8 mouse cellular contexts compared by ENCODE assay signal in genomic region chr4:148448853-148449245, GRCm38 (mm10). TPM values are rescaled to one million over a fixed set of nuclear protein-coding genes. Genes with fewer than 3 reads are reported as not detected.
A peak's percentile ranks its signal among the peaks of the same experiment; 100 is the strongest.
DNase-seq lines count a peak whose midpoint lies in the region; ATAC-seq lines count a peak whose summit lies in the region.

No protein-coding gene starts in this region.

- H3K4me1 ChIP-seq in hindbrain, embryonic 11.5 days (replicated peaks; ENCODE audit: control insufficient read depth, insufficient read depth, low read length): peaks cover 2% of the 10 kb centered on the region; the same call in 1 of the 2 replicates
- H3K4me1 ChIP-seq in neural tube, embryonic 13.5 days (replicated peaks): peaks cover 43% of the 10 kb centered on the region

- peak overlapping the region; percentile 60 for H3K4me2 ChIP-seq in hindbrain, embryonic 11.5 days (replicated peaks; ENCODE audit: low read depth, low read length)
- peak overlapping the region; percentile 82 for H3K4me2 ChIP-seq in neural tube, embryonic 13.5 days

- no peak for ATAC-seq in hindbrain, embryonic 11.5 days (ENCODE audit: low FRiP score)
- ATAC-seq in neural tube, embryonic 13.5 days (ENCODE audit: low read depth): peak; percentile 2; the same call in 1 of the 2 replicates

- H3K36me3 ChIP-seq in hindbrain, embryonic 11.5 days (ENCODE audit: control insufficient read depth, insufficient read depth, low read length): no peaks in the 10 kb centered on the region
- H3K36me3 ChIP-seq in neural tube, embryonic 13.5 days: peaks cover 18% of the 10 kb centered on the region

- no peaks in the 10 kb centered on the region for H3K9me3 ChIP-seq in hindbrain, embryonic 11.5 days (ENCODE audit: control insufficient read depth, low read length)
- no peaks in the 10 kb centered on the region for H3K9me3 ChIP-seq in neural tube, embryonic 13.5 days

- H3K27ac ChIP-seq in hindbrain, embryonic 11.5 days (ENCODE audit: low read depth, low read length): peak overlapping the region; percentile 24
- H3K27ac ChIP-seq in neural tube, embryonic 13.5 days (replicated peaks): peak overlapping the region; percentile 83

- peak overlapping the region; percentile 62 for H3K9ac ChIP-seq in hindbrain, embryonic 11.5 days (ENCODE audit: low read depth, low read length)
- H3K9ac ChIP-seq in neural tube, embryonic 13.5 days: peak overlapping the region; percentile 89

- DNase-seq in gastrocnemius, adult 18-20 months (ENCODE audit: low spot score): peak; percentile 30
- no peak for DNase-seq in gastrocnemius, adult 8-10 months (ENCODE audit: low spot score in 2 of 2)
- DNase-seq in CD4-positive helper T cell, adult 2 months (ENCODE audit: low read depth, low spot score): peak; percentile 64
- DNase-seq in c-Kit-negative CD71-positive TER-119-positive erythroid progenitor cells, embryonic 14.5 days (ENCODE audit: low read depth, low spot score): peak; percentile 15
- DNase-seq in hindbrain, embryonic 11.5 days (ENCODE audit: low spot score): peak; percentile 51
- peak; percentile 49 for DNase-seq in liver
- no peak for DNase-seq in spleen, postnatal 14 days (ENCODE audit: low spot score in 2 of 2)

- peak overlapping the region; percentile 78 for H3K4me3 ChIP-seq in hindbrain, embryonic 11.5 days (ENCODE audit: low read depth, low read length)
- peak overlapping the region; percentile 93 for H3K4me3 ChIP-seq in neural tube, embryonic 13.5 days

- under 1% methylated on average over 15 of the region's 15 CpGs for WGBS in hindbrain, embryonic 11.5 days
- WGBS in neural tube, embryonic 13.5 days: under 1% methylated on average over 15 of the region's 15 CpGs

- H3K27me3 ChIP-seq in hindbrain, embryonic 11.5 days (ENCODE audit: control insufficient read depth, insufficient read depth, low read length): no peaks in the 10 kb centered on the region
- no peaks in the 10 kb centered on the region for H3K27me3 ChIP-seq in neural tube, embryonic 13.5 days

RNA-seq across cellular contexts. Expression of gene Mtor, which starts 0.4 kb away (rescaled TPM):
- total RNA-seq in gastrocnemius, adult 18-20 months (2021): 10 to 100 TPM; 30.6 to 36.6 TPM
- total RNA-seq in gastrocnemius, adult 8-10 months (2022): 10 to 100 TPM; 32.2 to 37.8 (median 34.9) TPM
- 28.0 and 33.0 TPM in 2 replicates for polyA plus RNA-seq in hindbrain, embryonic 11.5 days (2014; fragmentation: Nextera tagmentation; extraction: Ambion mirVana)
- 21.4 and 23.0 TPM in 2 replicates for polyA plus RNA-seq in neural tube, embryonic 13.5 days (2015; fragmentation: Nextera tagmentation; extraction: Ambion mirVana)

RNA-seq across cellular contexts. Expression of gene Ubiad1, which starts 4.3 kb away (rescaled TPM):
- total RNA-seq in gastrocnemius, adult 18-20 months (2021): 10 to 100 TPM; 10.3 to 15.6 TPM
- total RNA-seq in gastrocnemius, adult 8-10 months (2022): 10 to 100 TPM in 1 of 4 experiments, 1 to 10 TPM in 3; 8.4 to 17.1 (median 9.5) TPM
- polyA plus RNA-seq in hindbrain, embryonic 11.5 days (2014; fragmentation: Nextera tagmentation; extraction: Ambion mirVana): 14.4 and 14.6 TPM in 2 replicates
- polyA plus RNA-seq in neural tube, embryonic 13.5 days (2015; fragmentation: Nextera tagmentation; extraction: Ambion mirVana): 15.0 and 19.0 TPM in 2 replicates

RNA-seq across cellular contexts. Expression of gene Angptl7, which starts 51.4 kb away (rescaled TPM):
- 10 to 100 TPM in 1 of 2 experiments, 1 to 10 TPM in 1; 9.3 to 24.6 TPM for total RNA-seq in gastrocnemius, adult 18-20 months (2021)
- 10 to 100 TPM in 2 of 4 experiments, 1 to 10 TPM in 2; 5.3 to 49.1 (median 25.5) TPM for total RNA-seq in gastrocnemius, adult 8-10 months (2022)
- polyA plus RNA-seq in hindbrain, embryonic 11.5 days (2014; fragmentation: Nextera tagmentation; extraction: Ambion mirVana): 0.28 and 0.33 TPM in 2 replicates
- polyA plus RNA-seq in neural tube, embryonic 13.5 days (2015; fragmentation: Nextera tagmentation; extraction: Ambion mirVana): 0.22 and 0.43 TPM in 2 replicates

Comparison
In these comparisons a context has a peak if more than half of its experiments do, and no peak if none do; other contexts are left out.
1. DNase-seq: peak in gastrocnemius, adult 18-20 months (single experiment), CD4-positive helper T cell, adult 2 months (single experiment), c-Kit-negative CD71-positive TER-119-positive erythroid progenitor cells, embryonic 14.5 days (single experiment), hindbrain, embryonic 11.5 days (single experiment) and liver (single experiment); none in gastrocnemius, adult 8-10 months (0 of 2) and spleen, postnatal 14 days (0 of 2).